Mouse (Mus musculus): ENCODE measurements around the gene Btbd9.
"Not testable (repeated sequence)": the region's sequence is repeated elsewhere in the genome, so short reads cannot be mapped to it uniquely, and the experiment has no call there.

Btbd9 gene

GRCm38 (mm10) chr17:30575941-30576773, at the start of gene Btbd9:
Gene Btbd9 (minus strand): TSS chr17:30576488.
- in situ Hi-C loops (cut with MseI, MboI) = no loop called here

GRCm38 (mm10) chr17:30624132-30624531, 47.8 kb upstream of the Btbd9 start, which contains the start of gene Dnah8:
Gene Dnah8 (plus strand): TSS chr17:30624354.
- in situ Hi-C loops (cut with MseI, MboI) = not testable (repeated sequence)

GRCm38 (mm10) chr17:30623200-30623599, 46.9 kb upstream of the Btbd9 start:
- in situ Hi-C loops (cut with MseI, MboI) = no loop called here

GRCm38 (mm10) chr17:30621450-30621849, 45.2 kb upstream of the Btbd9 start:
- in situ Hi-C loops (cut with MseI, MboI) = no loop called here

- in situ Hi-C loops (cut with MseI, MboI) = no loop called here
These were observed 44.3 kb upstream of the Btbd9 start for GRCm38 (mm10) chr17:30620548-30620947.

GRCm38 (mm10) chr17:30619153-30619552, 42.9 kb upstream of the Btbd9 start:
- in situ Hi-C loops (cut with MseI, MboI) = no loop called here

- in situ Hi-C loops (cut with MseI, MboI) = no loop called here
These were observed 42.0 kb upstream of the Btbd9 start for GRCm38 (mm10) chr17:30618136-30618891.

GRCm38 (mm10) chr17:30616203-30616602, 39.9 kb upstream of the Btbd9 start:
- in situ Hi-C loops (cut with MseI, MboI) = no loop called here

GRCm38 (mm10) chr17:30613350-30613749, 37.1 kb upstream of the Btbd9 start:
- in situ Hi-C loops (cut with MseI, MboI) = no loop called here

GRCm38 (mm10) chr17:30612075-30612859, 36.0 kb upstream of the Btbd9 start:
- in situ Hi-C loops (cut with MseI, MboI) = no loop called here

- in situ Hi-C loops (cut with MseI, MboI) = no loop called here
These were observed 35.2 kb upstream of the Btbd9 start for GRCm38 (mm10) chr17:30611221-30612074.

GRCm38 (mm10) chr17:30610739-30611138, 34.5 kb upstream of the Btbd9 start:
- in situ Hi-C loops (cut with MseI, MboI) = no loop called here

- in situ Hi-C loops (cut with MseI, MboI) = no loop called here
These were observed 33.7 kb upstream of the Btbd9 start for GRCm38 (mm10) chr17:30609980-30610307.

GRCm38 (mm10) chr17:30609305-30609979, 33.2 kb upstream of the Btbd9 start:
- in situ Hi-C loops (cut with MseI, MboI) = no loop called here

GRCm38 (mm10) chr17:30607909-30608495, 31.7 kb upstream of the Btbd9 start:
- in situ Hi-C loops (cut with MseI, MboI) = no loop called here

GRCm38 (mm10) chr17:30607330-30607729, 31.0 kb upstream of the Btbd9 start:
- in situ Hi-C loops (cut with MseI, MboI) = no loop called here

GRCm38 (mm10) chr17:30606634-30607081, 30.4 kb upstream of the Btbd9 start:
- in situ Hi-C loops (cut with MseI, MboI) = no loop called here

GRCm38 (mm10) chr17:30606206-30606605, 29.9 kb upstream of the Btbd9 start:
- in situ Hi-C loops (cut with MseI, MboI) = no loop called here

GRCm38 (mm10) chr17:30605001-30605400, 28.7 kb upstream of the Btbd9 start:
- in situ Hi-C loops (cut with MseI, MboI) = no loop called here

GRCm38 (mm10) chr17:30604296-30604695, 28.0 kb upstream of the Btbd9 start:
- in situ Hi-C loops (cut with MseI, MboI) = no loop called here
